Mouse (Mus musculus): ENCODE results near the gene Arhgef28.

DNA sequence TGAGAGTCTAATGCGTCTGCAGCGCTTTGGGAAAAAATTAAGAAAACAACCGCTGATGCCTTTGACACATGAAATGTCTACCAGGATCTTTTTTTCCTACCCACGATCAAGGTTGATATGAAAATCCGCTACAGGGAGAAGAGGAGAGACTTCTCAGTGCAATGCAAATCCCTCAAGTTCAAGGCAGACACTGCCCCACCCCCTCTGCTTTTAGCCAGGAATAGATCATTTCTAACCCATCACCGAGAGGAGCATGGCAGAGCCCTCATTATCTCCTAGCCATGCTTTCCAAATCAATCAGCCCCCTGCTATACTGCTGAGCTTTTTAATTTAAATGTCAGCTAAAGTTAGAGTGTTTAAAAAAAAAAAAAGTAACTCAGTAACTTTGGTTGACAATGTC, 318.2 kb downstream of the Arhgef28 start:
- TF ChIP-seq CTCF (IDR thresholded peaks at IDR 0.05; ENCODE audit: low read depth) (no peak), EP300 (IDR thresholded peaks at IDR 0.05; ENCODE audit: low read depth) (no peak)
